Mouse (Mus musculus): ENCODE measurements around the gene Haao.

Gene Haao

GRCm38 (mm10) chr17:83847815-83848214 is at the start of gene Haao:
TSS of gene Haao (minus strand) at chr17:83847963.
- DNase-seq (ENCODE audit: low spot score in 2 of 2) = no peak

GRCm38 (mm10) chr17:83897361-83897799 is 49.6 kb upstream of the Haao start:
- no peak for DNase-seq (ENCODE audit: low spot score in 2 of 2)

GRCm38 (mm10) chr17:83896723-83897122 is 49.0 kb upstream of the Haao start:
- DNase-seq (ENCODE audit: low spot score in 2 of 2) = peak; percentile 40 to 48

- no peak for DNase-seq (ENCODE audit: low spot score in 2 of 2)
Observed at GRCm38 (mm10) chr17:83895321-83895770, 47.6 kb upstream of the Haao start.

GRCm38 (mm10) chr17:83893134-83893533 is 45.4 kb upstream of the Haao start:
- no peak for DNase-seq (ENCODE audit: low spot score in 2 of 2)

- no peak for DNase-seq (ENCODE audit: low spot score in 2 of 2)
Observed at GRCm38 (mm10) chr17:83891864-83892263, 44.1 kb upstream of the Haao start.

GRCm38 (mm10) chr17:83890373-83890696 is 42.6 kb upstream of the Haao start:
- DNase-seq (ENCODE audit: low spot score in 2 of 2) = no peak

- peak in 1 of 2 experiments; percentile 56 for DNase-seq (ENCODE audit: low spot score in 2 of 2)
Observed at GRCm38 (mm10) chr17:83889691-83890372, 42.1 kb upstream of the Haao start.

GRCm38 (mm10) chr17:83889329-83889690 is 41.5 kb upstream of the Haao start:
- no peak for DNase-seq (ENCODE audit: low spot score in 2 of 2)

GRCm38 (mm10) chr17:83887241-83887640 is 39.5 kb upstream of the Haao start:
- DNase-seq (ENCODE audit: low spot score in 2 of 2) = no peak

- no peak for DNase-seq (ENCODE audit: low spot score in 2 of 2)
Observed at GRCm38 (mm10) chr17:83886395-83886794, 38.6 kb upstream of the Haao start.

GRCm38 (mm10) chr17:83885750-83886149 is 38.0 kb upstream of the Haao start:
- no peak for DNase-seq (ENCODE audit: low spot score in 2 of 2)

- no peak for DNase-seq (ENCODE audit: low spot score in 2 of 2)
Observed at GRCm38 (mm10) chr17:83885021-83885582, 37.3 kb upstream of the Haao start.

- DNase-seq (ENCODE audit: low spot score in 2 of 2) = no peak
Observed at GRCm38 (mm10) chr17:83882788-83883187, 35.0 kb upstream of the Haao start.

- no peak for DNase-seq (ENCODE audit: low spot score in 2 of 2)
Observed at GRCm38 (mm10) chr17:83881071-83881470, 33.3 kb upstream of the Haao start.

GRCm38 (mm10) chr17:83880174-83880710 is 32.5 kb upstream of the Haao start:
- no peak for DNase-seq (ENCODE audit: low spot score in 2 of 2)

GRCm38 (mm10) chr17:83879631-83880030 is 31.9 kb upstream of the Haao start:
- no peak for DNase-seq (ENCODE audit: low spot score in 2 of 2)

GRCm38 (mm10) chr17:83874610-83875009 is 26.8 kb upstream of the Haao start:
- DNase-seq (ENCODE audit: low spot score in 2 of 2) = no peak

- no peak for DNase-seq (ENCODE audit: low spot score in 2 of 2)
Observed at GRCm38 (mm10) chr17:83873363-83874141, 25.8 kb upstream of the Haao start.

- peak; percentile 78 to 85 for DNase-seq (ENCODE audit: low spot score in 2 of 2)
Observed at GRCm38 (mm10) chr17:83872806-83873348, 25.1 kb upstream of the Haao start.

GRCm38 (mm10) chr17:83871354-83871753 is 23.6 kb upstream of the Haao start:
- no peak for DNase-seq (ENCODE audit: low spot score in 2 of 2)

GRCm38 (mm10) chr17:83870385-83870784 is 22.6 kb upstream of the Haao start:
- no peak for DNase-seq (ENCODE audit: low spot score in 2 of 2)
